Mouse (Mus musculus): ENCODE data around the gene Wdr83os. TPM values are rescaled to one million over a fixed set of nuclear protein-coding genes. Genes with fewer than 3 reads are reported as not detected.
A peak's percentile ranks its signal among the peaks of the same experiment; 100 is the strongest.

The Wdr83os gene
- 117 and 119 TPM in 2 replicates for polyA plus RNA-seq (2015; fragmentation: Nextera tagmentation; extraction: Ambion mirVana)

DNA sequence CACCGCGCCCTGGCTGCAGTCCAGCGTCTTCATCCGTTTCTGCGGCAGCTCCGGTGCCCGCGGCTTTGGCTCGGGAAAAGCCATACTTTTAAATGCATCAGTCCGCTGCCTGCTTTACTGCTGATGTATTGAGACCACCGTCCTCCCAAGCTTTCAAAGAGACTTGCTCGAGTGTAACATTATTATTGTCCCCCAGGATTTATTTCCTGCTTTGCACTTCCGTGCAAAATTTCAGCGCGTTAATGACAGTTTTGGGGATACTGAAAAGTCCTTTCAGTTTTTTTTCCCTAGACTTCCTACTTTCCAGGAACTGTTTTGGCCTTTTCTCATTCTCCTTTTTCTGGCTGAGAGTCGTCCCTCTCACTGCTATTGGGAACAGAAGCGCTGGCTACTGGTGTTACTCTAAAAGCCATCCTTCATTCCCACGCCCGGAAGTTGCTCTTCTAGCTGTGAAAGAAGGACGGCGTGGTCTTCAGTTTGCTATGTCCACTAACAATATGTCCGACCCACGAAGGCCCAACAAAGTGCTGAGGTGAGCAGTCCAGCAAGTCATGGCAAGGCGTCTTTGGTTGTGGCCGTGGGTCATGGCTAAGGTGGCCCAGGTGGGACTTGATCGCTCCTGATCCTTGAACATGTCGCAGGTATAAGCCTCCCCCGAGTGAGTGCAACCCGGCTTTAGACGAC is at the start of gene Wdr83os:
Gene Wdr83os (plus strand): TSS at position 209 of the 684 bp plus-strand sequence.
- H3K4me2 ChIP-seq: peak within 1 kb of the TSS; percentile 92
- WGBS: under 1% methylated on average over 30 of the region's 30 CpGs
- no peaks in the 10 kb centered on the region for H3K9me3 ChIP-seq
- peaks cover 38% of the 10 kb centered on the region for H3K4me1 ChIP-seq (replicated peaks)
- H3K9ac ChIP-seq: peak within 1 kb of the TSS; percentile 86
- no peaks in the 10 kb centered on the region for H3K27me3 ChIP-seq
- peaks cover 25% of the 10 kb centered on the region for H3K36me3 ChIP-seq
- peak; percentile 16; the same call in 1 of the 2 replicates for ATAC-seq (ENCODE audit: low FRiP score, low read depth)
- peak within 1 kb of the TSS; percentile 72 for H3K4me3 ChIP-seq
- peak within 1 kb of the TSS; percentile 51 for H3K27ac ChIP-seq (replicated peaks)

DNA sequence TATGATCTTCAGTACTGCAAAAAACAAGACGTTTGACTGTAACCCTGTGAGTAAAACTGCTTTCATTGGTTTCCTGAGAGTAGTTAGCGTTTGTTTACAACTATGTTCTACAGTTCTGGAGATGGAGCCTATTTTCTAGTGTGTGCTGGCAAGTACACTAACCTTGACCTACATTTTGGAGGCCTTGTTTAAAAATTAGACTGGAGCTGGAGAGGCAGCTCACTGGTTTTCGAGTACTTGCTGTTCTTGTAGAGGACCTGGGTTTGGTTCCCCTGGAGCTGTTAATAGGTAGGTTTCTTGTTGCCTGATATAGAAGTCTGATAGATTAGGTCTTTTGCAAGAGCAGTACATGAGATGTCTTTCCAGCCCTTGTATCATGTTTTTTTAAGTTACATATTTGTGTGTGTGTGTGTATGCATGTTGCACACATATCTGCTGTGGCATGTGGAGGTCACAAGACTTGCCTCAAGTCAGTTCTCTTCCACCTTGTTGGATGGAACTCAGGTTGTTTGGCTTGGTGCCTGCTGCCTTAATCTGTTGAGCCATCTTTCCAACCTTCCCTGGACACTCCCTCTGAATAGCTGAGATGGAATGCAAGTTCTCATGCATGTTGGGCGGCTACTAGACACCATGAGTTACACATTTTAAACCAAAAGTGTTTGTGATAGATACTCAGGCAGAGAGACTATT is 47.8 kb upstream of the Wdr83os start:
- no peak overlapping the region for H3K27ac ChIP-seq (replicated peaks)
- no peak for ATAC-seq (ENCODE audit: low FRiP score, low read depth)
- no peaks in the 10 kb centered on the region for H3K27me3 ChIP-seq
- no peak overlapping the region for H3K4me2 ChIP-seq
- WGBS: 91% methylated on average over 4 of the region's 4 CpGs
- H3K9ac ChIP-seq: no peak overlapping the region
- H3K9me3 ChIP-seq: no peaks in the 10 kb centered on the region
- peaks cover 35% of the 10 kb centered on the region for H3K36me3 ChIP-seq
- no peak overlapping the region for H3K4me3 ChIP-seq
- peaks cover 32% of the 10 kb centered on the region for H3K4me1 ChIP-seq (replicated peaks)

GRCm38 (mm10) chr8:85033867-85034266 is 46.7 kb upstream of the Wdr83os start:
- no peak for ATAC-seq (ENCODE audit: low FRiP score, low read depth)
- Histone ChIP-seq H3K4me3 (no peak overlapping the region), H3K27me3 (no peaks in the 10 kb centered on the region), H3K4me2 (no peak overlapping the region; the same call in 1 of the 2 replicates), H3K9me3 (no peaks in the 10 kb centered on the region), H3K27ac (replicated peaks) (no peak overlapping the region), H3K9ac (no peak overlapping the region), H3K36me3 (peaks cover 35% of the 10 kb centered on the region), H3K4me1 (replicated peaks) (peaks cover 32% of the 10 kb centered on the region)
- WGBS: 52% methylated on average over 1 of the region's 1 CpGs

GRCm38 (mm10) chr8:85034764-85035163 is 45.8 kb upstream of the Wdr83os start:
- peak overlapping the region; percentile 87 for H3K4me3 ChIP-seq
- H3K27ac ChIP-seq (replicated peaks): no peak overlapping the region
- no peaks in the 10 kb centered on the region for H3K27me3 ChIP-seq
- 7% methylated on average over 13 of the region's 13 CpGs for WGBS
- H3K4me2 ChIP-seq: peak overlapping the region; percentile 94
- no peak overlapping the region for H3K9ac ChIP-seq
- H3K4me1 ChIP-seq (replicated peaks): peaks cover 33% of the 10 kb centered on the region
- no peak for ATAC-seq (ENCODE audit: low FRiP score, low read depth)
- no peaks in the 10 kb centered on the region for H3K9me3 ChIP-seq
- H3K36me3 ChIP-seq: peaks cover 33% of the 10 kb centered on the region

DNA sequence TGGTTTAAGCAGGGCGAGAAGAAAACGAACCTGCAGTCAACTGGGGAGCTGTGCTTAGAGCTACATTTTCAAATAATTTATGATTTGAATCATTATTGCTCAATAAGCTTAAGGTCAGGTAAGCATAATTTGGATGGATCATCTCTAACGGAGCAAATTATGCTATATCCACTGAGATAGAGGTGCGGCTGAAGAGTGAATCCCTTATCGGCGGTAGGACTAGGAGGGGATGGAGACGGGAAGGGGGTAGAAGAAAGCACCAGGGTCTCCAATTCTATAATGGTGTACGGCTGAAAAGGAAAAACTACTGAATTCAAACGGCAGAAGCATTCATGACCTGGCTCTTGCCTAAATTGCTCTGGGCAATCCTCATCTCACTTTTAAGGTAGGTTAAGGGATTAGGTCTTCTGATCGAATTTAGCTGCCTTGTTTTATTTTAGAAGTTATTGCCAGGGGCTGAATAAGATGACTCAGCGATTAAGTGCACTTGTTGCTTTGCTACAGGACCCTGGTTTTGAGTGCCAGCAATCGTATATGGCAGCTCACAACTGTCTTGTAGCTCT is 45.3 kb upstream of the Wdr83os start:
- H3K9ac ChIP-seq: peak overlapping the region; percentile 90
- 6% methylated on average over 12 of the region's 12 CpGs for WGBS
- peaks cover 28% of the 10 kb centered on the region for H3K36me3 ChIP-seq
- peaks cover 33% of the 10 kb centered on the region for H3K4me1 ChIP-seq (replicated peaks)
- peak overlapping the region; percentile 99; the same call in 1 of the 2 replicates for H3K27ac ChIP-seq (replicated peaks)
- no peaks in the 10 kb centered on the region for H3K27me3 ChIP-seq
- peak overlapping the region; percentile 87 for H3K4me3 ChIP-seq
- no peaks in the 10 kb centered on the region for H3K9me3 ChIP-seq
- peak overlapping the region; percentile 94 for H3K4me2 ChIP-seq
- no peak for ATAC-seq (ENCODE audit: low FRiP score, low read depth)

- 1% methylated on average over 15 of the region's 15 CpGs for WGBS
- Histone ChIP-seq H3K9me3 (no peaks in the 10 kb centered on the region), H3K27me3 (no peaks in the 10 kb centered on the region), H3K4me3 (peak overlapping the region; percentile 87), H3K9ac (peak overlapping the region; percentile 90), H3K4me2 (peak overlapping the region; percentile 94), H3K4me1 (replicated peaks) (peaks cover 36% of the 10 kb centered on the region), H3K36me3 (peaks cover 28% of the 10 kb centered on the region), H3K27ac (replicated peaks) (peak overlapping the region; percentile 99)
- ATAC-seq (ENCODE audit: low FRiP score, low read depth): no peak
These were observed 44.7 kb upstream of the Wdr83os start for GRCm38 (mm10) chr8:85035728-85036310.

DNA sequence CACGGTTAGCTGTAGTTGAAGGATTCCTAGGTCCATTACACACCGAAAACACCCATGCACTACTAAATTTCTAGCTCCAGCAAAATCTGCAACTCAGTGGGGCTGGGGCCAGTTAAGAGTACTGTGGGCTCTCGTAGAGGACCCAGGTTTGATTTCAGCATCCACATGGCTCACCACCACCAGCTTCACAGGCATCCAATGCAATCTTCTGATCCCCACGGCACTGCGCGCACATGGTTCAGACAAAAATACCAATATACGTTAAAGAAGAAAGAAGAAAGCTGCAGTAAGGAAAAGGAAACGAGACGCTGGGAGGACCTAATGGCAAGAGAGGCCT is 44.2 kb upstream of the Wdr83os start:
- Histone ChIP-seq H3K9me3 (no peaks in the 10 kb centered on the region), H3K27ac (replicated peaks) (peak overlapping the region; percentile 99), H3K4me2 (peak overlapping the region; percentile 94), H3K9ac (peak overlapping the region; percentile 90), H3K4me3 (peak overlapping the region; percentile 87), H3K4me1 (replicated peaks) (peaks cover 37% of the 10 kb centered on the region), H3K27me3 (no peaks in the 10 kb centered on the region), H3K36me3 (peaks cover 30% of the 10 kb centered on the region)
- ATAC-seq (ENCODE audit: low FRiP score, low read depth): peak; percentile 59
- WGBS: 0% methylated on average over 9 of the region's 9 CpGs

GRCm38 (mm10) chr8:85036718-85037365 is 43.7 kb upstream of the Wdr83os start, which contains the start of gene Tnpo2:
Gene Tnpo2 (plus strand): TSS chr8:85036915.
- ATAC-seq (ENCODE audit: low FRiP score, low read depth): peak; percentile 93
- under 1% methylated on average over 59 of the region's 59 CpGs for whole genome bisulfite sequencing

DNA sequence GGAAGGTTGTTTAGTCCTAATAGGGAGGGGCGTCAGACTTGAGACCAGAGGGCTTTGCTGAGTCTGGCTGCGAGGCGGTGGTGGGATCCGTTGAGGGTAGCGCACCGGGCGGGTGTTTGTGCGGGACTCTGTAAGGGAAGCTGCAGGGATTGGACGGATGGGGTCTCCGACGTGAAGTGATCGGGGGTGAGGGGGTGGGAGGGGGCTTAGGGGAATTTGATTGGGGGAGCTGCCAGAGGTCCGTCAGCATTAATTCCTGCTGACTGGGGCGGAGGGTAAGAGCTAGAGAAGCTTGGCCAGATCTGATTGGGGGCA is 43.2 kb upstream of the Wdr83os start:
- Histone ChIP-seq H3K27ac (replicated peaks) (peak overlapping the region; percentile 99), H3K4me1 (replicated peaks) (peaks cover 37% of the 10 kb centered on the region), H3K4me3 (peak overlapping the region; percentile 87), H3K36me3 (peaks cover 25% of the 10 kb centered on the region), H3K9me3 (no peaks in the 10 kb centered on the region), H3K9ac (peak overlapping the region; percentile 90), H3K27me3 (no peaks in the 10 kb centered on the region), H3K4me2 (peak overlapping the region; percentile 94)
- ATAC-seq (ENCODE audit: low FRiP score, low read depth): peak; percentile 68
- WGBS: under 1% methylated on average over 14 of the region's 14 CpGs

More at GRCm38 (mm10) chr8:85036718-85037365, 43.7 kb upstream of the Wdr83os start, which contains the start of gene Tnpo2:
- Histone ChIP-seq H3K27ac (replicated peaks) (peak within 1 kb of the TSS; percentile 99), H3K9me3 (no peaks in the 10 kb centered on the region), H3K27me3 (no peaks in the 10 kb centered on the region), H3K4me2 (peak within 1 kb of the TSS; percentile 94), H3K36me3 (peaks cover 30% of the 10 kb centered on the region), H3K4me3 (peak within 1 kb of the TSS; percentile 87), H3K9ac (peak within 1 kb of the TSS; percentile 90), H3K4me1 (replicated peaks) (peaks cover 37% of the 10 kb centered on the region)

- ATAC-seq (ENCODE audit: low FRiP score, low read depth): peak; percentile 17; the same call in 1 of the 2 replicates
- H3K36me3 ChIP-seq: peaks cover 19% of the 10 kb centered on the region
- peak overlapping the region; percentile 87 for H3K4me3 ChIP-seq
- peak overlapping the region; percentile 90 for H3K9ac ChIP-seq
- H3K9me3 ChIP-seq: no peaks in the 10 kb centered on the region
- peak overlapping the region; percentile 99 for H3K27ac ChIP-seq (replicated peaks)
- H3K4me1 ChIP-seq (replicated peaks): peaks cover 37% of the 10 kb centered on the region
- WGBS: under 1% methylated on average over 54 of the region's 57 CpGs
- H3K27me3 ChIP-seq: no peaks in the 10 kb centered on the region
- H3K4me2 ChIP-seq: peak overlapping the region; percentile 94
These were observed 42.6 kb upstream of the Wdr83os start for GRCm38 (mm10) chr8:85037681-85038531.

- H3K36me3 ChIP-seq: peaks cover 70% of the 10 kb centered on the region
- no peak overlapping the region for H3K27ac ChIP-seq (replicated peaks)
- no peak overlapping the region for H3K9ac ChIP-seq
These were observed 36.9 kb upstream of the Wdr83os start for GRCm38 (mm10) chr8:85043619-85044018.

More at GRCm38 (mm10) chr8:85043619-85044018, 36.9 kb upstream of the Wdr83os start:
- ATAC-seq (ENCODE audit: low FRiP score, low read depth): no peak
- whole genome bisulfite sequencing: 97% methylated on average over 6 of the region's 6 CpGs
- no peak overlapping the region for H3K4me3 ChIP-seq
- H3K4me1 ChIP-seq (replicated peaks): peaks cover 11% of the 10 kb centered on the region
- H3K9me3 ChIP-seq: no peaks in the 10 kb centered on the region
- no peaks in the 10 kb centered on the region for H3K27me3 ChIP-seq
- H3K4me2 ChIP-seq: no peak overlapping the region
